Mouse (Mus musculus): ENCODE results near the gene Ephb1.

Gene Ephb1

GRCm38 (mm10) chr9:101994086-101994485 is 360.4 kb downstream of the Ephb1 start:
- no peak for DNase-seq (ENCODE audit: low spot score in 2 of 2)

DNA sequence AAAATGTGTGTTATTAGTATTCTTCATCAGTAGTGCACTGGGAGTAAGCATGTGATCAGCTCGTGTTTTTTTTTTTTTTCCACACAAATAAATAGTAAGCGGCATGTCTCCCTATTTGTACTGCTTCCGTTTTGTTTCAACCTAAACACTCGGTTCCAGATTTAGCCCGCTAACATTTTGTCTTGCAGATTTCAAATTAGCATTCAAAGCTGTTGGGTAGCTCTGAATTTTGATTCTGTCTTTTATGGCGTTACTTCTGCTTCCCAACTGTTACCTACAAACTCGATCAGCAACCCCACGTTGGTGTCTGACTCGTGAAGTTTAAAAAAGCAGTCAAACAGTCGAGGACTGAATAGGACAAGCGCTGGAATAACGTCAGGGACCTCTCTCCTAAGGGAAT is 363.7 kb downstream of the Ephb1 start:
- no peak for DNase-seq (ENCODE audit: low spot score in 2 of 2)

DNA sequence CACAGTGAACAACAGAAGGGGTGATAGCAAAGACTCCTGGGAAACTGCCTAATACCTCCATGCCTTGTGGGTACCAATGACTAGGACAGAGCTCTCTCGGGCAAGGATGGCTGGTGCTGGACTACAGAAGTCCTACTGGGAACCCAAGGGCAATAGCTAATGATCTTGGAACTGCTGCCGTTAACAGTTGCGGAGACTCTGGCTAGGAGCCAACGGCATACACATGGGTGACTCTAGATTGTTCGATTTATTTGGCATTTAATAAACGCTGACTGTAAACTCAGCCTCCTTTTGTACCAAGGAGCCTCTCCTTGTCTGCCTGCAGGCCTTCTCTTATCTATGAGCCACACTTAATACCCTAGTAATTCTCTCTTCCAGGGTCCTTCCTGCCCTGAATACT is 364.5 kb downstream of the Ephb1 start:
- DNase-seq (ENCODE audit: low spot score in 2 of 2) = no peak

DNA sequence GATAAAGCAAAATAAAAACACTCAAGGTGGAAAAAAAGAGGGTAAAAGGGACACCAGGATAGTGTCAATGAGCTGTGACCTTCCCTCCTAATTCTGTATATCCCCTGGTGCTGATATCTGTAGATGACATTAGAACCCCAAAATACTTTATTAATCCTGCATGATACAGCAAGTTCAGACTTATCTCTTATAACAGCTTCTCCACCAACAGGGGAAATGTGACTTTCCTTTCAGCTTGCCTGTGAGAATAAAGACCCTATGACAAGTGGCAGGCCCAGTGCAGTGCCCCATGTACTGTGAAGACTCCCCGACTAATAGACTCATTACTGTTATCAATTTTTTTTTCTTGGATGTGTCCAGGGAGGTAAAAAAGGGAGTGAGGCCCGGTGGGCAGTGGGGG is 367.6 kb downstream of the Ephb1 start:
- no peak for DNase-seq (ENCODE audit: low spot score in 2 of 2)

- DNase-seq (ENCODE audit: low spot score in 2 of 2) = no peak
Measured at GRCm38 (mm10) chr9:101982378-101982777, 372.1 kb downstream of the Ephb1 start.

GRCm38 (mm10) chr9:101981161-101981560 is 373.3 kb downstream of the Ephb1 start:
- DNase-seq (ENCODE audit: low spot score in 2 of 2) = no peak

DNA sequence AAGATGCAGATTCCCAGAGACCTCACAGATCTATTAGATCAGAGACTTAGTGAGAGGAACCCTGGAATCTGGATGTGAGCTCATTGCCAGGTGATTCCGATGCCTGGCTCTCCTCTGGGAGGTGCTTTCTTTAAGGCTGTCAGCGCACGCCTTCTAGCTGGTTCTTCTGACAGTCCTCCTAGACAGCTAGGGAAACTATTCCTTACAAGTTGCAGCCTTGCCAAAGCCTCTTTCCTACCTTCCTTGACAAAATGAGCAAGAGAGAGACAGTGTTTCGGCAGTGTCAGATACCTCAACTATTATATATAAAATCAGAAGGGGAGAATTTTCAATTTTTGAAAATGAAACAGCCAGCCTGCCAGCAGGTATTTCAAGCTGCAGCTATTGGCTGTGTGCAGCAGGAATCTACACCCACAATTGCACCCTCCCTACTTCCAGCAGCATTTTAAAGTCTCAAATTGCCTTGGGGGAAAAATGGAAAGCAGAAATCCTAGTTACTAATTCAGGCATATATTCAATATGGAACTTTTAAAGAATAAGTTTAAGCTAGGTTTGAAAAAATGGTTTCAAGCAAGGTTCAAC is 377.5 kb downstream of the Ephb1 start:
- no peak for DNase-seq (ENCODE audit: low spot score in 2 of 2)

- no peak for DNase-seq (ENCODE audit: low spot score in 2 of 2)
Measured at GRCm38 (mm10) chr9:101972314-101972713, 382.2 kb downstream of the Ephb1 start.

DNA sequence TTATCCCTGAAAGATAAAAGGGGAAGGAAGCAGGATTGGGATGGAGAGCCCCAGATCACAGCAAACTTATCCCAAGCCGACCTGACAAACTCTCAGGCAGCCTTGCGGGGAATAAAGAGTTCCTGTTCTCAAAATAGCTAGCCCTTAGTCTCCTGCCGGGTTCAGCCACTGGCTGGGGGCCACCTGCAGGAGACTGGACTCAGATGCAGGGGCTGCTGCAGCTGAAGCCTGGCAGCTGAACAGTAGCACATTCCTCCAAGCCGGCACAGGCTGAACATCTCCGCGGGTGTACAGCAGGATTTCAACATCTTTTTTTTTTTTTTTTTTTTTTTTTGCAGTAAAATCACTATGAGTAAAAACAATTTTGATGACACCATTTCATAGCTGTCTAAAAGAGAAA is 382.7 kb downstream of the Ephb1 start:
- DNase-seq (ENCODE audit: low spot score in 2 of 2) = peak; percentile 50 to 66

- DNase-seq (ENCODE audit: low spot score in 2 of 2) = no peak
Measured at GRCm38 (mm10) chr9:101956228-101956627, 398.3 kb downstream of the Ephb1 start.

DNA sequence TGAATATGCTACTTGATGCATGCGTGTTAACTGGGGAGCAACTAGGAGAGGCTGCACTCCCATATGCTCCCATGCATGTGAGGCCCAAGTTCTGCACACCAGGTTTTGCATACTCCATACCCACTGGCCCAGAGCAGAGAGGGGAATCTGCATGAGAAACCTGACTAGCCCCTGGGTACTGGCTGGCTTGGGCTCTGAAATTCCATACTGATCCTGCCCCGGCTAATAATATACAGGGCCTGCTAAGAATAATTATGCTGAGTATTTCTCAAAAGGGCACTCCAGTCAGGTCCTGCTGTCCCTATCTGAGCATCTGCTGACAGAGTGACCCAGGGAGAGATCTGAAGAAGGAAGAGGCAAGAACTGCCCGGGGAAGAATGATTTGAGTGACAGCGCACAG is 400.0 kb downstream of the Ephb1 start:
- no peak for DNase-seq (ENCODE audit: low spot score in 2 of 2)

GRCm38 (mm10) chr9:101950101-101950500 is 404.4 kb downstream of the Ephb1 start:
- DNase-seq (ENCODE audit: low spot score in 2 of 2) = no peak

GRCm38 (mm10) chr9:101945814-101946213 is 408.7 kb downstream of the Ephb1 start:
- no peak for DNase-seq (ENCODE audit: low spot score in 2 of 2)

GRCm38 (mm10) chr9:101945326-101945725 is 409.2 kb downstream of the Ephb1 start:
- DNase-seq (ENCODE audit: low spot score in 2 of 2) = no peak

GRCm38 (mm10) chr9:101942058-101942669 is 412.3 kb downstream of the Ephb1 start:
- DNase-seq (ENCODE audit: low spot score in 2 of 2) = no peak

DNA sequence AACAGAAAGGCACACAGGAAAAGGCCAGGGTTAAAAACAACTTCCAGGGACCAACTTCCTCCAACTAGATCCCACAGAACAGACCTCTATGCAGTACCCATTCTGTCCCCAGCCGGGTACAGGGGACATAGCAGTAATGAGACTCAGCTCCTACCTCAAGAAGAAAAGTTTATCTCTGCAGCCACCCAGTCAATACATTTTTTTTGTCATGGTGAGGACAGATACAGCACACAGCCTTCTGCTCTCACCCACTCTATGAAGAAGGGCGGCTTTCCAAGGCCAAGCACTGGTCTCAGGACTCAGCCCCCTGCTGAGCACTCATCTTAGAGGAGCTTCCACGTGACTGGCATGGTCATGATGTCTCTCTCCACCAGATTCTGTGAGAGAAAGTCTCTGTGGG is 414.3 kb downstream of the Ephb1 start:
- DNase-seq (ENCODE audit: low spot score in 2 of 2) = no peak

GRCm38 (mm10) chr9:101939006-101939405 is 415.5 kb downstream of the Ephb1 start:
- peak; percentile 66 to 67 for DNase-seq (ENCODE audit: low spot score in 2 of 2)

GRCm38 (mm10) chr9:101938066-101938465 is 416.4 kb downstream of the Ephb1 start:
- no peak for DNase-seq (ENCODE audit: low spot score in 2 of 2)

- DNase-seq (ENCODE audit: low spot score in 2 of 2) = no peak
Measured at GRCm38 (mm10) chr9:101934887-101935286, 419.6 kb downstream of the Ephb1 start.

DNA sequence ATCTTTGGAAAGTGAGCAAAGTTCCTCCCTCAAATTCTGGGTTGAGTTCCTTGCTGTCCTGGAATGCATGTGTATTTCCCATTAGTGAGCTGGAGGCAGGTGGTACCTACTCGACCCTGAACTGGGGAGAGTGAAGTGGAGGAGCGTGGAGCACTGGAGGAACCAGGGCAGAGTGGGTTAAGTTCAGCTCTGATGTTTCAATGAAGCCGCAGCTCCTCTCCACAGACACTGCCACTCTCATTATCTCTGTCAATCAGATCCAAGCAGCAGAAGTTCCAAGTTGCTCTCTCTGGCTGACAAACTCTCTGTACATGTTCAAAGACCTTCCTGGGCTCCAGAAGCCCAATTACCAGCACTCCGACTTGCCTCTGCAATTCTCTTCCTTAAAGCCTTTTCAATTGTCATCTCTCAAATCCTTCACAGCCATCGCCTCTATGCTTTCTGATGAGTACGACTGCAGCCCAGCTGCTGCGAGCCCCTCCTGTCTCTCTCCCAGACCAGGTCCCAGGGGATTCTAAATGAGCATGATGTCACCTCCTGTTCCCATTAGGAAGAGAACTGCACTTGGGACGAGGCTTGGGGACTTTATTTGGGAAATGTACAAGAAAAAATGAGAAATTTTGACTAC is 420.4 kb downstream of the Ephb1 start:
- DNase-seq (ENCODE audit: low spot score in 2 of 2) = no peak

DNA sequence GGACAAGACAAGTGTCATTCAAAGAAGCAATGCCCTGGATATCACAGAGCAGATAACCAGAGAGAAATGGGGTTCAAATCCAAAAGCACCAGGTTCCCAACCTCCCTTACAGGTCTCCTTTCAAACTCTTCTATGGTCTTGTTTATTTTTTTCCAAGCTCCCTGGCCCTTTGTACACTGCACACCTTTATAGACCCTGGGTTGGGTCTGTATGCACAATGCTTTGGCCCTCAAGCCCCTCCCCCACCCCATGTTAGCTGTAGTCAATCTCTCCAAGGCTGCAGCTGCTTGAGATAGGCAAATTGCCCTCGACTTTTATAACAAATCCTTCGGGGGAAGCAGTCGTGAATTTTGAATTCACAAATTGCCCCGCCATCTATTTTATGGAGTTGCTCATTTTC is 429.7 kb downstream of the Ephb1 start:
- no peak for DNase-seq (ENCODE audit: low spot score in 2 of 2)

DNA sequence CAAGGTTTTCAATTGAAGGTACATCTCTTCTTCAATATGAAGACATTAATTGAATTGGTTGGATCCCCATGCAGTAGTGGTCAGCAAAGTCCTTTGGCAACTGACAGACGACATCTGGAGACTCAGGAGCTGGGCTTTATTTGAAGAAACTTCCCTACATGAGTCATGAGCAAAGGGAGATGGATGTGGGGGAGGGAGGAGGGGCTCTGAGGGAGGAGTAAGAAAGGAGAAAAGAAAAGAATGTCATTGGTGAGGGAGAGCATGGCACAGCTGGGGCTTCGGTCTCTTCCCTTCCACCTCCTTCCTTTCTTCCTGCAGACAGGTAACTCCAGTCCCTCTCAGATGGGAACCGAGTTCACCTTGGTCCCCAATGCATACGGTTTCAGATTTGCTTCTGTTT is 431.6 kb downstream of the Ephb1 start:
- DNase-seq (ENCODE audit: low spot score in 2 of 2) = no peak

DNA sequence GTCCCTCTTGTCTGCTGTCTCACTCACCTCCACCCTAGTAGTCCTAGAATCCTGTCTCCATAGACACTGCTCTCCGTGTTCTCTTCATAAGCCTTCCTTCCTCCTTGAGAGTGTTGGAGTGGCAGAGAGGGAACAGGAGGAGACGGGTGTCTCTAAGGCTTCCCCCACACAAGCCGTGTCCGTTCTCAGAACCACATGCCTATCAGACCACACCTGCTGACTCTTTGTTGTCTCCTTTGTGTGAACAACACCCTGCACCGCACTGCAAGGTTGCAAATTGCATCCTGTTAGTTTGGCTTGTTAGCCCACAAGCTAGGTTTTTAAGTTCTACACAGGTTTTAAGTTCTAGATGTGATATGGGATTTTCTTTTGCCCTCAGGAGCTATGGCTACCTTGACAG is 435.2 kb downstream of the Ephb1 start:
- DNase-seq (ENCODE audit: low spot score in 2 of 2) = no peak

DNA sequence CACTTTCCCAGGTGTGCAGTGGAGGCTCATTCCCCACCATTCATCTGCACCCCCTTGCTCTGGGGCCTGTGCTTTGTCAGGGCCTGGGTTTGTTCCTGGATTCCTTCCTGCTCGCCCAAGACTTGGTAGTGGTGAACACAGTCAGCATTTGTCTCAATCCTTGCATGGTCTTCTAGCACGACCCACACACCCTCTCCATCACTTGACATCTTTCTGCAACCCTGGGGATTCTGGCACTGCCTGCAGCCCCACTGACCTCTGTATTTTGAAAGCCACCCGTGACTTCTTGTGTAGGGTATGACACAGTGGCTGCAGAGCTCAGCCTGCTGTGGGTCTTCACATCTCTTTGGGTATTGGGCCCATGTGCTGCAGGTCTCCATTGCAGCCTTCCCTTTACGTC is 435.7 kb downstream of the Ephb1 start:
- no peak for DNase-seq (ENCODE audit: low spot score in 2 of 2)
